Mouse (Mus musculus): ENCODE results near the gene Unc119.

Unc119 gene

GRCm38 (mm10) chr11:78371711-78372110 lies 28.4 kb downstream of the Unc119 start:
- no peak for DNase-seq (ENCODE audit: low spot score)

DNA sequence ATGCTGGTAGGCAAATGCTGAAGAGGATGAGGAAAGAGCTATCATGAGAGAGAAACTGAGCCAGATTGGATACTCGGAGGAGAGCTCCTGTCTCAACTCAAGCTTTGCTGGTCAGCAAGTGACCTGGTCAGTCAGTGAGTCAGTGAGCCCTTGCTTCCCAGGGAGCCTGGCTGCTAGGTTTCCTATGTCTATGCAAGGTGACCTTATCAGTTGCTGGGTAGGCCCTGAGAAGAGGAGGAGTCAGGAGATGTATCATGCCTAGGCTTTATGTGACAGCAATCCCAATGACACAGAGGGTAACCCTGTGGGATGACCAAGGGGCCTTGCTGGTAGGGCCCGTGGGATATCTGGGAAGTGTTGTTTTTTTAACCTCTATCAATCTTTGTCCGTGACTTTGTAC lies 28.9 kb downstream of the Unc119 start:
- no peak for DNase-seq (ENCODE audit: low spot score)

DNA sequence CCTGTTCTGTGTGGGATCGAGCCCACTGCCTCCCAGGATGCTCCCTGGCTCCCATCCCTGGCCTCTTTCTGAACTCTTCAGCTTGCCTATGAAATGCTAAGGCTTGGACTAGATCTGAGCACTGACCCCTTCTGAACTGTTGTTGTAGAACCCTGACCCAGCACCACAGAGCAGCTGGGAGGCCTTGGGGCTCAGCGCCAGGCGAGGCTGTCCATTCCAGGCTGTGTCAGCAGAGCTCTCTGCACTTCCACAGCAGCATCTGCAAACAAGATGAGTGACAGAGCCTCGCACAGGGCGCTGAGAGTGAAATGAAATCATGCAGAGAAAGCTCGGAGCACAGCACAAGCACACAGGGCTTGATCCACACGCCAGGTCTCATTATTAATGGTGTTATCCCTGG lies 29.3 kb downstream of the Unc119 start:
- peak; percentile 76 for DNase-seq (ENCODE audit: low spot score)

GRCm38 (mm10) chr11:78374147-78374546 lies 30.9 kb downstream of the Unc119 start:
- DNase-seq (ENCODE audit: low spot score), result no peak

- DNase-seq (ENCODE audit: low spot score), result no peak
Observed at GRCm38 (mm10) chr11:78377549-78378159, 34.4 kb downstream of the Unc119 start.

DNA sequence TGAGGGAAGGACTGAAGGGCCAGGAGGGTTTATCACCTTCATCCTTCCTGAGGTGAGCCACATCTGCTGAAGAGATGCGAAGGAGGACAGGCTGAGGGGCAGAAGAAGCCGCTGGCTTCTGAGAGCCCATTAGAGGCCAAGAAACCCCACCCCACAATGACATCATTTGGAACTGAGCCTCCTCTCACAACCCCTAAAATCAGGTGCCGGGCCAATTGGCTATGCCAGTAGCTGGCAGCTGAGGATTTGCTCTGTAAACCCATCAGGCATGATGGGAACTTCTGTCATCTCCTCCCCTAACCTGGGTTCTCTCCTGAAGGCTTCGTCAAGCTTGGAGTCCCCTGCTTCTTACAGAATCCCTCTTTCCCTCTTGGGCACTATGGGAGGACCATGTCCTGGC lies 37.1 kb downstream of the Unc119 start:
- no peak for DNase-seq (ENCODE audit: low spot score)

- DNase-seq (ENCODE audit: low spot score), result no peak
Observed at GRCm38 (mm10) chr11:78380996-78381395, 37.7 kb downstream of the Unc119 start.

DNA sequence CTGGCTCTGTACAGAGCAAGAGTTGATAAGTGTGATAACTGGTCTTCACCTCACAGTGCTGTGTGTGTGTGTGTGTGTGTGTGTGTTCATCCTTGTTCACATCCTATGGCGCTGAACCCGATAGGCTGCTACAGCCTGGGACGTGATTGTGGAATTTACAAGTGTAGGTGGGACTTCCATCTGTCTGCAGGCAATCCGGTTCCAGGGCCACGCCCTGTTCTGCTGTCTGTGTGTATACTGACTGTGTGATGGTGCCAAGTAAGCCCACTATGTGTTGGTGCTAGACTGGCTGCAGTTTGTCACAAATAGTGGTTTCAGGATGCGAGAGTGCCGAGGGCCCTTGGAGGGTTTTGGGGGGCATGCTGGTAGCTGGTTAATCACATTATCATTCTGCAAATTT lies 39.0 kb downstream of the Unc119 start:
- DNase-seq (ENCODE audit: low spot score), result no peak

- DNase-seq (ENCODE audit: low spot score), result no peak
Observed at GRCm38 (mm10) chr11:78382701-78383100, 39.4 kb downstream of the Unc119 start.

- DNase-seq (ENCODE audit: low spot score), result no peak
Observed at GRCm38 (mm10) chr11:78385776-78386175, 42.5 kb downstream of the Unc119 start.

DNA sequence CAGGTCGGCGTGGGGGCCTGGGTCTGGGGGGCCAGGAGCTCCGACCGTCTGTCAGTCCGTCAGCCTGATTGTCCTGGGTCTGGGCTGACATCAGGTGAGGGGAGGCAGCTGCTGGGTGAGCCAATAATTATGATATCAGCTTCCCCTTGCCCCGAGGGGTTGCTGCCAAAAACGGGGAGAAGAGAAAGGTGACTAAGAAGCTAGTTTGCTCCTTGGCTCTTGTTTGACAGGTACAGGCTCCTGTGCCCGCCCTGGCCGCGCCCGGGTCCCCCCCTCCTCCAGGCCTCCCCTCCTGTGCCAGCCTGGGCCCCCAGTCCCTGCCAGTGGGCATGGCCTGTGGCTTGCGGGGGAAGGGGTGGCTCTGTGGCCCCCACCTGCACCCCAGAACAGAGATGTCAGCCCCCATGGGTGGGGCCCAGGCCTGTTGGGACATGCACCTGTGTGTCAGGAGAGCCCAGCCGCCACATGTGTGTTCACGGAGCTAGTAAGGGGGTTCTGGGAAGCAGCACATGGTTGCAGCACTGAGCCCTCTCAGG lies 43.3 kb downstream of the Unc119 start, which contains the start of gene Foxn1:
TSS of gene Foxn1 (minus strand) at position 51 of the 536 bp plus-strand sequence.
- DNase-seq (ENCODE audit: low spot score), result no peak

- no peak for DNase-seq (ENCODE audit: low spot score)
Observed at GRCm38 (mm10) chr11:78392728-78393127, 49.4 kb downstream of the Unc119 start.

DNA sequence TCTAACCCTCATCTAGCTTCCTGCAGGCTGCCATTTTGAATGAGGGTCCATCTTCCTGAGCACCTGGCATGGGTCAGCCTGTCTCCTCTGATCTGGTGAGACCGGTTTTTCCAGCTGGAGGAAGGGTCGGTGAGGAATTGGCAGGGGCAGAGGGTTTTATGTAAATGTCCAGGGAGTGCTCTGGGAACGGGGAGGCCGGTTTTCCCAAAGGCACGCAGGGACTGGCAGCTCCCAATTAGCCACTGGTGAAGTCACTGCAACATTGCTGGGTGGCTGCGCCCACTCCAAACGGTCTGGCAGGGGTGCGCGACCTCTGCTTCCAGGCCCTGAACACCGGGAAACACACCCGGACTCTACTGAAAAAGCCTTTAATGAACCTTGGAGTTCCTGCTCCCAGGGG lies 53.7 kb downstream of the Unc119 start:
- DNase-seq (ENCODE audit: low spot score), result no peak

DNA sequence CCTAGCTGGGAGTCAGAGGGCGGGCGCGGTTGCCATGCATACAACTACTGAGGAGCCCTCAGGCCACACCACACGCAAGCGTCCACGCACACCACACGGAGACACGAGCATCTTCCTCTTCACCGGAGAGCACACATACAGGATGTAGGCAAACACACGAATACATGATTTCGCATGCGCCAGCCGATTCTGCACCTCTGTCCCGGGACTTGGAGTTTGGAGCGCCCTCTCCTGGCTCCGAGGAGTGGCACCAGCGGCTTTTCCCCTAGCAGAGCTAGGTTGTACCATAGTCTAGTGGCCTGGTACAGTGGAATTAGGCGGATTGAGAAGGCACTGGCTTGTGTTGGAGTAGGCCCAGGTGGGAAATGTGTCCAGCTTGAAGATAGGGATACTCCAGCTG lies 54.1 kb downstream of the Unc119 start:
- no peak for DNase-seq (ENCODE audit: low spot score)

- DNase-seq (ENCODE audit: low spot score), result no peak
Observed at GRCm38 (mm10) chr11:78398212-78398611, 54.9 kb downstream of the Unc119 start.
